Mouse (Mus musculus) CH12.LX (cell line): ENCODE results near the gene Rora. TPM values are rescaled to one million over a fixed set of nuclear protein-coding genes. Genes with fewer than 3 reads are reported as not detected.

Experiments
- DNase-seq: peaks from one replicate; pipeline ENCODE4 v3.0.0-alpha.2; 2013; ENCODE audit errors: extremely low read depth
- H3K27ac ChIP-seq: 2 replicates; pipeline ENCODE4 v1.5.1; 2012; ENCODE audit warnings: low read depth, mild to moderate bottlenecking, control low read depth, moderate library complexity; ENCODE audit not compliant: insufficient read depth
- H3K27me3 ChIP-seq: replicated peaks from 2 replicates; pipeline ENCODE3; 2012; ENCODE audit warnings: inconsistent platforms
- H3K36me3 ChIP-seq, 2 experiments: replicated peaks in 1 of 2; 2 replicates each; pipeline versions ENCODE3 to v1.6.1; 2012; ENCODE audit warnings: inconsistent platforms in 1 of 2, low read length in 1 of 2, mild to moderate bottlenecking in 1 of 2, mixed read lengths in 1 of 2, moderate library complexity in 1 of 2; ENCODE audit not compliant: control insufficient read depth in 1 of 2, insufficient read depth in 1 of 2
- H3K4me1 ChIP-seq, 2 experiments: 2 replicates each; pipeline ENCODE4 v1.6.1; 2012; ENCODE audit warnings: inconsistent platforms in 1 of 2, moderate library complexity in 1 of 2; ENCODE audit not compliant: insufficient read depth in 2 of 2, control insufficient read depth in 1 of 2
- H3K4me2 ChIP-seq: 2 replicates; pipeline ENCODE4 v1.6.1; 2012; ENCODE audit warnings: low read depth, mild to moderate bottlenecking, control low read depth; ENCODE audit not compliant: poor library complexity, insufficient read depth, severe bottlenecking
- H3K4me3 ChIP-seq, 3 experiments: fragments of 150-350 bp in 1 of 3; sonication (generic) in 1 of 3; replicated peaks in 1 of 3; 2 replicates each; pipeline versions ENCODE3 to v1.5.1; 2011 to 2012; ENCODE audit warnings: low read depth in 2 of 3, low read length in 2 of 3, mild to moderate bottlenecking in 2 of 3, moderate library complexity in 2 of 3, control low read depth in 1 of 3, improper control_type of control experiment in 1 of 3, inconsistent platforms in 1 of 3, mixed read lengths in 1 of 3; ENCODE audit not compliant: poor library complexity in 1 of 3
- H3K79me2 ChIP-seq: replicated peaks from 2 replicates; pipeline ENCODE4 v1.6.1; 2012; ENCODE audit warnings: mild to moderate bottlenecking, moderate library complexity; ENCODE audit not compliant: control insufficient read depth, poor library complexity, insufficient read depth, severe bottlenecking; ENCODE audit errors: extremely low read depth
- H3K9ac ChIP-seq: 2 replicates; pipeline ENCODE4 v1.6.1; 2012; ENCODE audit warnings: low read depth, mild to moderate bottlenecking, control low read depth, moderate library complexity; ENCODE audit not compliant: insufficient read depth
- H3K9me3 ChIP-seq: replicated peaks from 2 replicates; pipeline ENCODE3; 2012; ENCODE audit warnings: low read length, inconsistent platforms, mixed read lengths
- BHLHE40 ChIP-seq: IDR thresholded peaks from 2 replicates; pipeline ENCODE4 v1.6.1; 2011; ENCODE audit warnings: mild to moderate bottlenecking, low read depth, low read length, improper control_type of control experiment
- CTCF ChIP-seq, 2 experiments: IDR thresholded peaks in 1 of 2; conservative IDR thresholded peaks in 1 of 2; 2 replicates each; pipeline ENCODE4 v1.5.1; 2011 to 2012; ENCODE audit warnings: low read depth in 2 of 2, low read length in 2 of 2, improper control_type of control experiment in 1 of 2, inconsistent platforms in 1 of 2, mild to moderate bottlenecking in 1 of 2, moderate library complexity in 1 of 2
- ELF1 ChIP-seq: IDR thresholded peaks from 2 replicates; pipeline ENCODE4 v1.6.1; 2014; ENCODE audit warnings: low read depth, mild to moderate bottlenecking, inconsistent platforms, low read length, improper control_type of control experiment
- GABPA ChIP-seq: IDR thresholded peaks from 2 replicates; pipeline ENCODE4 v1.6.1; 2012; ENCODE audit warnings: low read depth, low read length, improper control_type of control experiment, inconsistent platforms; ENCODE audit not compliant: insufficient replicate concordance
- JUN ChIP-seq: IDR thresholded peaks from 2 replicates; pipeline ENCODE4 v1.6.1; 2011; ENCODE audit warnings: low read depth, mild to moderate bottlenecking, low read length, improper control_type of control experiment, moderate library complexity; ENCODE audit not compliant: insufficient read depth
- MAZ ChIP-seq: IDR thresholded peaks from 2 replicates; pipeline ENCODE4 v1.6.1; 2012; ENCODE audit warnings: low read depth, mild to moderate bottlenecking, inconsistent platforms, low read length, improper control_type of control experiment, moderate library complexity
- MYC ChIP-seq: IDR thresholded peaks from 2 replicates; pipeline ENCODE4 v1.6.1; 2011; ENCODE audit warnings: low read depth, mild to moderate bottlenecking, improper control_type of control experiment, low read length
- NELFE ChIP-seq: IDR thresholded peaks from 2 replicates; pipeline ENCODE4 v1.6.1; 2011; ENCODE audit warnings: low read depth, low read length, improper control_type of control experiment
- PAX5 ChIP-seq: IDR thresholded peaks from 2 replicates; pipeline ENCODE4 v1.6.1; 2012; ENCODE audit warnings: low read length, inconsistent platforms, mixed read lengths
- POLR2A ChIP-seq: IDR thresholded peaks from 2 replicates; pipeline ENCODE4 v1.6.1; 2011; ENCODE audit warnings: low read depth, mild to moderate bottlenecking, improper control_type of control experiment, low read length
- RCOR1 ChIP-seq: conservative IDR thresholded peaks from 2 replicates; pipeline ENCODE4 v1.6.1; 2012; ENCODE audit warnings: low read depth, mild to moderate bottlenecking, inconsistent platforms, low read length, improper control_type of control experiment
- UBTF ChIP-seq: IDR thresholded peaks from 2 replicates; pipeline ENCODE4 v1.6.1; 2012; ENCODE audit warnings: low read depth, mild to moderate bottlenecking, inconsistent platforms, low read length, improper control_type of control experiment, moderate library complexity
- USF1 ChIP-seq: IDR thresholded peaks from 2 replicates; pipeline ENCODE4 v1.6.1; 2014; ENCODE audit warnings: low read depth, mild to moderate bottlenecking, inconsistent platforms, low read length, improper control_type of control experiment
- ZC3H11A ChIP-seq: IDR thresholded peaks from 2 replicates; pipeline ENCODE4 v1.6.1; 2012; ENCODE audit warnings: low read depth, mild to moderate bottlenecking, inconsistent platforms, low read length, improper control_type of control experiment
- ZNF384 ChIP-seq: IDR thresholded peaks from 2 replicates; pipeline ENCODE4 v1.6.1; 2012; ENCODE audit warnings: low read depth, low read length, improper control_type of control experiment, inconsistent platforms
- dilution Hi-C: fragments of 300-500 bp; cut with MboI; formaldehyde crosslinking; loops from 2 replicates; pipeline ENCODE4 v1.14.3; 2020; ENCODE audit warnings: low sequenced_read_pairs; ENCODE audit not compliant: extremely low pct_unique_long_range_greater_than_20kb, extremely low pct_ligation_motif_present
- in situ Hi-C: fragments of 300-500 bp; cut with MboI; formaldehyde crosslinking; loops from 3 replicates; pipeline ENCODE4 v1.14.3; 2019; ENCODE audit warnings: low sequenced_read_pairs, low pct_ligation_motif_present, low pct_unique_long_range_greater_than_20kb, mixed read lengths
- polyA plus RNA-seq: library from polyadenylated mRNA; unstranded; fragments of >175 nt; gene quantifications from 2 replicates; pipeline ENCODE4 v1.2.1, GENCODE M21; 2012; ENCODE audit warnings: low read depth; ENCODE audit not compliant: insufficient read length
- total RNA-seq, 2 experiments: library from RNA; depleted of rRNA; stranded (reverse); fragments of 300-350 nt in 1 of 2; fragments of >200 nt in 1 of 2; gene quantifications; 2 replicates each; pipeline ENCODE4 v1.2.3; 2012 to 2014

Gene Rora
- total and polyA plus RNA-seq, 3 experiments, result 0.36 to 0.66 (median 0.64) TPM

- no peak overlapping the region for H3K4me2 ChIP-seq
- no peaks in the 10 kb centered on the region for H3K36me3 ChIP-seq
- no peaks in the 10 kb centered on the region for H3K27me3 ChIP-seq
- H3K4me1 ChIP-seq, result no peaks in the 10 kb centered on the region
- H3K9ac ChIP-seq, result no peak overlapping the region
- in situ Hi-C loops, result no loop called here
- H3K27ac ChIP-seq, result no peak overlapping the region
- no peak for DNase-seq
- dilution Hi-C loops, result no loop called here
- H3K9me3 ChIP-seq, result peaks cover 26% of the 10 kb centered on the region
- no peak overlapping the region for H3K4me3 ChIP-seq
- TF ChIP-seq ELF1 (no peak), MAZ (no peak), CTCF (conservative IDR thresholded peaks at IDR 0.05 in 1 of 2, IDR thresholded peaks at IDR 0.05 in 1 of 2; ENCODE audit: low read depth in 2 of 2, low read length in 2 of 2) (no peak), ZNF384 (no peak), MYC (no peak), RCOR1 (no peak), UBTF (no peak), PAX5 (no peak), JUN (no peak)
- no peaks in the 10 kb centered on the region for H3K79me2 ChIP-seq
Observed at GRCm38 (mm10) chr9:69021482-69021881, 367.9 kb downstream of the Rora start.

- Histone ChIP-seq H3K27ac (no peak overlapping the region), H3K4me3 (no peak overlapping the region), H3K79me2 (no peaks in the 10 kb centered on the region), H3K4me1 (no peaks in the 10 kb centered on the region), H3K4me2 (no peak overlapping the region), H3K9ac (no peak overlapping the region), H3K27me3 (no peaks in the 10 kb centered on the region), H3K9me3 (peaks cover 31% of the 10 kb centered on the region), H3K36me3 (no peaks in the 10 kb centered on the region)
- DNase-seq, result no peak
- in situ Hi-C loops, result no loop called here
- dilution Hi-C loops, result no loop called here
- TF ChIP-seq PAX5 (no peak), POLR2A (no peak), ZNF384 (no peak), USF1 (no peak), CTCF (conservative IDR thresholded peaks at IDR 0.05 in 1 of 2, IDR thresholded peaks at IDR 0.05 in 1 of 2; ENCODE audit: low read depth in 2 of 2, low read length in 2 of 2) (no peak), GABPA (no peak), BHLHE40 (no peak), MAZ (no peak), NELFE (no peak), ZC3H11A (no peak), UBTF (no peak)
Observed at GRCm38 (mm10) chr9:69023314-69023713, 369.7 kb downstream of the Rora start.
